Mouse (Mus musculus): ENCODE results near the gene Rph3al. TPM values are rescaled to one million over a fixed set of nuclear protein-coding genes. Genes with fewer than 3 reads are reported as not detected.
A peak's percentile ranks its signal among the peaks of the same experiment; 100 is the strongest.

Rph3al gene
- polyA plus RNA-seq, 1 experiment from 2014 or later = 4.2 TPM

- no peak for DNase-seq (ENCODE audit: low spot score)
Observed at GRCm38 (mm10) chr11:75950459-75950858, 12.2 kb upstream of the Rph3al start.

DNA sequence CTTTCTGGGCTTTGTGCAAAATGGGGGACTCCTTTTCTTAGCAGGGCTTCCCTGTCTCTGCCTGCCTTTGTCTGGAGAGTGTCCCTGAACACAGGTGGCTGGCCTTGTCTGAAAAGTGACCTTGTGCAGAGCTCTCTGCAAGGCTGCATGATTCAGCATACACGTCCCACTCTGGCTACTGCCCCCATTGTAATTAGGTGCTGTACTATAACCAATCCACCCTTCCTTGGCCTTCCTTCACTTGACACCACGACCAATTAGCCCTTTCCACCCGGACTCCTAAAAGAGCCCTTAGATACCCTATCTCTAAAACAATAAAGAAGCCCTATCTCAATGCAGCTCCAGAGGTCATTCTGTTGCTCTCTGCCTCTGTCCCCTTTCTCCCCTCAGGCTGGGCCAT lies 10.6 kb upstream of the Rph3al start:
- no peak for DNase-seq (ENCODE audit: low spot score)

DNA sequence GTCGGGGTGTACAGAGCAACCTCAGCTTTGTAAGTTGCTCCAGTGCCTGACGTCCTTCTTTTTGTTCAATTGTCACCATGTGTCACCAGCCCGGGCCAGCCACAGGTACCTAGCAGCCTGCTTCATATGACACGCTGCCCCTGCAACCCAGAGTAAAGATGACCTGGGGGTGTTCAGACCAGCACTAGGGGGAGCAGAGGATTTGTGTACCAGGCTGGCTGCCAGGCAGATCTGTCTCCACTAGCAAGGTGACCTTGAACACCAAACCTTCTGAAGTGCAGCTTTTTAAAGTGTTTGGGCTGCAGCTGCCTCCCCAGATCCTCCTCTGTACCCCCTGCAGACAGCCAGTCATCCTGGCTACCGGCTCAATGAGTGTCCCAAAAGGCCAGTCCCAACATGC lies 9.0 kb upstream of the Rph3al start:
- DNase-seq (ENCODE audit: low spot score) = no peak

- DNase-seq (ENCODE audit: low spot score) = no peak
Observed at GRCm38 (mm10) chr11:75945805-75946450, 7.7 kb upstream of the Rph3al start.

DNA sequence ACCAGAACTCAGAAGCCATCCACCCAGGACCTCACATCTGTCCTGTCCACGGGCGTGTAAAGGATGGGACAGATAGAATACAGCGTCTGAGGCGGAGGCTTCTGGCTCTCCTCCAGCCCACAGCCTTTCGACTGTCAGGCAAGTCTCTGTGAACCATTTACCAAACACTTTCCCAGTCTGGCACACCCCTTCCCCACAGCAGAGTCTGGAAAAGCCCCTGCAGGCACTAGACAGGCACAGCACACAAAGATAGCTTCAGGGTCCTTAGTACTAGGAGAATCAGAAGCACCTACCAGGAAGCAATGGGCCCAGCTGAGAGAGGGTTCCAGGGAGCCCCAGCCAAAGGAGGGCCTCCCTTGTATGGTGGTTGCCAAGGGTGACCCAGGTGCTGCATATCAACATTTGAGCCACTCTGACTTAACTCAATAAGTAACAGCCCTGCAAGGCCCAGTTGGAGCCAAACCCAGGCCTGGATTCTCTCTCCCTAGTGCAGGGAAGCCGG lies 808 bp downstream of the Rph3al start:
- peak; percentile 38 for DNase-seq (ENCODE audit: low spot score)

GRCm38 (mm10) chr11:75935819-75936430 lies 2.3 kb downstream of the Rph3al start:
- DNase-seq (ENCODE audit: low spot score) = peak; percentile 46

DNA sequence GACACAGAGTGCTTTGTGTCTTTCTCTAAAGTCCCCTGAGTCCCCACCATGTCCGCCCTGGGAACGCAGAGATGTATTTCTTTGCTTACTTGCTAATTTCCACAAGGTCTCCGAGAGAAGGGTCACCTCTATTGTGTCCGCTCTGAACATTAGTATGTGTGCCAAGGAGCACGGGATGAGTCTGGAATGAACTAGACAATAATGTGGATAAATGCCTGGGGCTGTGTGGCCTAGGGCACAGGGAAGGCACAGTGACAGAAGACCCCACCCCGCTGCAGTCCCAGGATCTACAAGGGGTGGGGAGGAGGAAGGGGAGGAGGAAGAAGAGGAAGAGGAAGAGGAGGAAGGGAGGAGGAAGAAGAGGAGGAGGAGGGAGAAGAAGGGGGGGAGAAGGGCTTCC lies 3.8 kb downstream of the Rph3al start:
- DNase-seq (ENCODE audit: low spot score) = no peak

- no peak for DNase-seq (ENCODE audit: low spot score)
Observed at GRCm38 (mm10) chr11:75933371-75933770, 4.9 kb downstream of the Rph3al start.

- DNase-seq (ENCODE audit: low spot score) = no peak
Observed at GRCm38 (mm10) chr11:75930911-75931678, 7.1 kb downstream of the Rph3al start.

DNA sequence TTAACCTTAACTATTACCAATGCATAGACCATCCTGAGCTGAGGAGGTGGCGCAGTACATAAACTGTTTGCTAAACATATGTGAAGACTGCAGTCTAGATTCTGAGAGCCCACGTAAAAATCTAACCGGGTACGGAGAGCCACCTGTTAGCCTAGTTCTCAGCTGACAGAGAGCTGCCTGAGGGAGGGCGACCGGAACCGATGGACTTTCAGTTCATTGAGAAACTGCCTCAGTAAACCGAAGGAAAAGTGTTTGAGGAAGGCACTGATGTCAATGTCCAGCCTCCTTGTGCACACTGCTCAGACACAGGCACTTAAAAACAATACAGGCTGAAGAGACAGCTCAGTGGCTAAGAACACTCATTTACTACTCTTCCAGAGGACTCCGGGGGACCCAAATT lies 8.0 kb downstream of the Rph3al start:
- no peak for DNase-seq (ENCODE audit: low spot score)

- no peak for DNase-seq (ENCODE audit: low spot score)
Observed at GRCm38 (mm10) chr11:75927881-75928280, 10.3 kb downstream of the Rph3al start.

GRCm38 (mm10) chr11:75926431-75927312 lies 11.6 kb downstream of the Rph3al start:
- DNase-seq (ENCODE audit: low spot score) = peak; percentile 51

DNA sequence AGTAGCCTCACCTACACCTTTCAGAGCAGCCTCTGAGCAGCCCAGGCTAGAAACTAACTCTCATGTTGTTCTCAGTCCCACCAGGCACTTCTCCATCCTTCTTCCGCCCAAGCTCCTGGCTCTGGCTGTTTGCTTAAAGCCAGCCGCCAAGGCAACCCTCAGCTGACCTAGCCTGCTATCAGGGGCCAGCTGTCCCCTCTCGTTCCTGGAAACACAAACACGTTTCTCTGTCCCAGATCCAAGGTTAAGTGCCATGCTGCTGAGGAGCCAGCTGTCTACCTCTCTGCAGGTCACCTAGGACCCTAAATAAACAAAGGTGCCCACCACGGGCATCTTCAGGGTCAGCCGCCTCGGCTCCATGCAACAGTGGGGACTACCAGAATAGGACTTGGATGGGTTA lies 12.4 kb downstream of the Rph3al start:
- DNase-seq (ENCODE audit: low spot score) = no peak

DNA sequence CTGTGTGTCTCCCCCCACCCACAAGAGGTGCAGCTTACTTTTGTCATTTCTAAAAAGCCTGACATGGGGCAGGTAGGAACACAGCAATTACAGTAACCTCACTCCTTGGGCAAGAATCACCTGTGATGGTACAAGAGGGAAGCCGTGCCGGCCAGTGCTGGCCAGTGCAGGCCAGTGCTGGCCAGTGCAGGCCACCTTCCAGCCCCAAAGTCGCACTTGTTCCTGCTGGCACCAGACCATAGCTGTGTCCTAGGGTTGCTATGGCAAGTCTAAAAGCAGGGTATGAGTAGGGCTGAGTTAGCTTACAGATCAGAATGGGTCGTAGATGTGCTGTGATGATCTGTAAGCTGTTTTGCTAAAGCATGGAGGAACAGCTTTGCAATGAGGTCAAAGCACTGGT lies 15.5 kb downstream of the Rph3al start:
- DNase-seq (ENCODE audit: low spot score) = no peak

DNA sequence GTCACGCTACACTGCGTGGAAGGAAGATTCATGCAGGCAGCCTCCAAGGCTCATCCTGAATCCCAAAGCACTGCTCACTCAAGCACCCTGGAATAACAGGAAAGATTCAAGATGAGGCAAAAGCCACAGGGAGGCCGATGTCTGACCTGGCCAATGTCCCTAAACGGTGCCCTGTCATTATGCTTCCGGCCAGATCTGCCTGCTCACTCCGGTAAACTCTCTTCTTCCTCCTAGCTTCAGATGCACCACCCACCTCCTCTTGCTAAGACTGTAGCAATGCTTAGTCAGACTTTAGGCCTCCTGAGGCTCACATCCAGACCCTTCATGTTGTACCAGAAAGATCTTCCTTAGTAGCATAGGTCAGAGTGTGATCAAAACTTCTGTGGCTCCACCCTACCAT lies 19.1 kb downstream of the Rph3al start:
- DNase-seq (ENCODE audit: low spot score) = no peak

GRCm38 (mm10) chr11:75917340-75917739 lies 20.9 kb downstream of the Rph3al start:
- DNase-seq (ENCODE audit: low spot score) = no peak

GRCm38 (mm10) chr11:75913953-75914352 lies 24.3 kb downstream of the Rph3al start:
- peak; percentile 81 for DNase-seq (ENCODE audit: low spot score)

DNA sequence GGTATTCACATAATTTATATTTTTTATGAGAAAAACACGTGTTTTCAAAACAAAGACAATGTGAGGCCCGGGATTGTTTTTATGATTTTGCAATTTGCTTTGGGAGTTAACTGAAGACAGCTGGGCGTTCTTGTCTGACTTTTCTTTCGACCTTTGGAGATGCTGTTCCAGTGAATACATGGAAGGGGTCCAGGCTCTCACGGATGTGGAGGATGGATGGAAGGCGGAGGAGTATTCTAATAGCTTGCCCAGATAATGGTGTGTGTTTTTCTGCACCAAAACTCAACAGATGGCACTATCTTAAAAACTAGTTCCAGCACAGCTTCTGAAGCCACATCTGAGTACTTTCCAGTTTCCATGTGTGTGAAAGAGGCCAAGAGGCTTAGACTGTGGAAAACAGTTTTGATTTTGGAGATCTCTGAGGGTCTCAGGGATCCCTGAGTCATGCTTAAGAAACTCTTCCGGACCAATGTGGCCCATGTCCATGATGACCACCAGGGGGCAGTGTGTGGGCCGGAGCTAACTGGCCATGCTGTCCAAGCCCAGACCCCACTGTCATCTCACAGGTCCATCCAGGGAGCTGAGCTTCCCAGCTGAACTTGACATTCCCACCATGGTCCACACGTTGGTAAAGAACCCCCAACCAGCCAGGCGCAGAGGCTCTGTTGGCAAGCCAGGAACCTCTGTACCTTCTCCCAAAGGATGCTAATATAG lies 25.1 kb downstream of the Rph3al start:
- DNase-seq (ENCODE audit: low spot score) = peak; percentile 48

- DNase-seq (ENCODE audit: low spot score) = no peak
Observed at GRCm38 (mm10) chr11:75911962-75912361, 26.3 kb downstream of the Rph3al start.

DNA sequence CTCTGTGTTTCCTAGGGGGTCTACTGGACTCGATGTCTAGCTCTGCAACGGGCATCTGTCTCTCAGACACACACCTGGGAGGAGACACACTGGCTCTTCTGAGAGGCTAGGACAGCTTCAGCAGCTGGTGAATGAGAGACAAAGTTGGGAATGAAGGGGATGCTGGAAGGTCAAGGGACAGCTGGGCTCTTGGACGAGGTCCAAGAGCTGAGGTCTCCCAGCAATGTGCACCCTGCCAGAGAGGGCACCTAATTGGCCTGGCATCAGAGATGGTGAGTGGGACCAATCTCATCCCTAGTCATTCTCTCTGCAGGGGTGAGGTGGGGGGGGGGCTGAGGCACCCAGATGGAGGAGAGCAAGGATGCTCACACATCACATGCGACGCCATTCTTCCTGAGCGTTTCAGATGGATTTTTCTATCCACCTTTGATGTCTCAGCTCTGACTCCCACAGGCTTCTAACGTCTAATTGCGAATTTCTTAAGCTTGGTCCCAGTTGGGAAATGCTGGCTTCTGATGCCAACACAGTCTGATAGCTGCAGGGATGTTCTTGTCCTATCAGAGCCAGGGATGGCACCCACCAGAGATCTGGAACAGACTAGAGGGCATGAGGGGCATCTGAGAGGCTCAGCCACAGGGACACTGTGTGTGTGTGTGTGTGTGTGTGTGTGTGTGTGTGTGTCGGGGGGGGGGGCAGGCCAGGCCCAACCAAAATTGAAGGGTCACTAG lies 28.4 kb downstream of the Rph3al start:
- no peak for DNase-seq (ENCODE audit: low spot score)
